Mouse (Mus musculus): ENCODE data around the gene Ociad2.

The Ociad2 gene

DNA sequence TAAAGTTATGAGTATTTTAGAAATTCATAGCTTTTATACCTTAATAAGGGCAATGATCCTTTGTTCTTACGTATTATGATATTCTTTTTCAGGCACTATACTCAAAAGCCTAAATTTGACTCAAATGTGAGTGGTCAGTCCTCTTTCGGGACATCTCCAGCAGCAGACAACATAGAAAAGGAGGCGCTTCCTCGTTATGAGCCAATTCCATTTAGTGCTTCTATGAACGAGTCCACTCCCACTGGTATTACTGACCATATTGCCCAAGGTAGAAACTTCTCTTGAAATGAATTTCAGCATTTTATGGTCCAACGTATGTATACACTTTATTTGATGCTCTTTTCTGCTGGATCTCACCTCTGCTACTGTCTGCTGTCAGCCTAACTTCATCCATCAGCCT is 34.3 kb downstream of the Ociad2 start:
- in situ Hi-C loops (cut with MboI, MseI), result loop anchor here (5.0 kb wide), 1 partner anchor 76 kb away; no protein-coding TSS in a partner anchor

DNA sequence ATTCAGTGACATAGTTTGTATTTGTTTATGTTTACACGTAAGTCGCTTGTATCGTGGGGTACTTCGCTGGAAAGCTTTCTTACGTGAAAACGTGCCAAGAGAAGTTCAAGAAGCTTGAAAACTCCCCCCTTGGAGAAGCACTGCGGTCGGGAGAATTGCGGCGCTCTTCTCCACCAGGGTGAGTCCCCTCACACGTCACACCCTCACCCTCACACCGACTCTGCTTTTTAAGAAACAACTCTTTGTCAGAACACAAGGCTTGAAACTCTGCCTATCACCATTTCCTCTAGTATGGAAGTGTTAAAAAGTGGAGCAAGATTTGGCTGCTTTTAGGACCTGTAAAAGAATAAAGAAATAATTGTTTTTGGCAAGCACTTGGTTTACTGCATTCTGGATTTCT is 36.3 kb downstream of the Ociad2 start:
- in situ Hi-C loops (cut with MboI, MseI), result no loop called here

DNA sequence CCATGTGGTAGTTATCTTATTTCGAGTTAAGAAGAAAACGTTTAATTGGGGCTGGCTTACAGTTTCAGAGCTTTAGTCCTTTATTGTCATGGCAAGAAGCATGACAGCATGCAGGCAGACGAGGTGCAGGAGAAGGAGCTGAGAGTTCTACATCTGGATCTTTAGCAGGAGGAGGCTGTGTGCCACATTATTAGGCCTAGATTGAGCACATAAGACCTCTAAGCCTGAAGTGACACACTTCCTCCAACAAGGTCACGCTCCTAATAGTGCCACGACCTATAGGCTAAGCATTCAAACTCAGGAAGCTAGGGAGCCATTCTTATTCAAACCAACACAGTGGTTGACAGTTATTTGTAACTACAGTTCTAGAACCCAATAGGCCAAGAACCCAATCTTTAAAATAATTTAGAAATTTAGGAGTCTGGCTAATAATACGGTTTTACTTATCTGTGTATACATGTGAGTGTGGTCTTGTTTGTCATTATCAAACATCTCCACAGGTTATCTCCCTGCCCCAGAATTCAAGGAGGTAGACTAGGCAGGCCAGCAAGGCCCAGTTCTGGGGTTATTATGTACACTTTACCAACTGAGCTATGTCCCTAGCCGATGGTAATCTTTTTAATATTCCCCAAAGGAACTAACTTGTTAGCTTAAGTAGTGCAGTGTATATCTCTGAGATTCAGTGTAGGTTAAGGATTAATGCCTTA is 39.1 kb downstream of the Ociad2 start:
- in situ Hi-C loops (cut with MboI, MseI), result no loop called here

DNA sequence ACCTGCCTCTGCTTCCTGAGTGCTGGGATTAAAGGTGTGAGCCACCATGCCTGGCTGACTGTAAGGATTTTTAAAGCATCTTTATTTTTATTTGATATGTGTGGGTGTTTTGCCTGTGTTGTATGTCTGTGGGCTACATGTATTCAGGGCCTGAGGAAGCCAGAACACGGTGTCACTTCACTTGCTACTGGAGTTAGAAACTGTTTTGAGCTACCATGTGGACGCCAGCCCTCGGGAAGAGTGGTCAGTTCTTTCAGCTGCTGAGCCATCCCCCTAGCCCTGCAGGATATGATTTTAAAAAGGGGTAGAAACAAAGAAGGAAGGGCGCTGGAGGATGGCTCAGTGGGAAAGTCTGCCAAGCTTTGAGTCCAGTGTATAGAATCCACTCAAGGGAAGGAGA is 44.9 kb downstream of the Ociad2 start:
- in situ Hi-C loops (cut with MboI, MseI), result no loop called here

DNA sequence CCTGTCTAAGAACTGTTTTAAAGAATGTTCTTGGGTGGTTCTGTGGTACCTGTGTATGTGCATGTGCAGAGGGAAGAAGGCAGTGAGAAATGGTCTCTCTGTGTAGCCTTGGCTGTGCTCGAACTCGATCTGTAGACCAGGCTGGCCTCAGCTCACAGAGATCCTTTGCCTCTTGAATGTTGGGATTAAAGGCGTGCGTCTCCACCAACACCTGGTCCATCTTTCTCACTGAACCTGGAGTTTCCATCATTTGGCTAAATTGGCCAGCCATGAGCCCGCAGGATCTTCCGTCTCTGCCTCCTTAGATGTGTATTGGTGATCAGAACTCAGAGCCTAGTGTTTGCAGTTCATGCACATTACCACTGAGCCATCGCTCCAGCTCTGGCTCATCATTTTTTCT is 45.8 kb downstream of the Ociad2 start:
- in situ Hi-C loops (cut with MboI, MseI), result no loop called here

DNA sequence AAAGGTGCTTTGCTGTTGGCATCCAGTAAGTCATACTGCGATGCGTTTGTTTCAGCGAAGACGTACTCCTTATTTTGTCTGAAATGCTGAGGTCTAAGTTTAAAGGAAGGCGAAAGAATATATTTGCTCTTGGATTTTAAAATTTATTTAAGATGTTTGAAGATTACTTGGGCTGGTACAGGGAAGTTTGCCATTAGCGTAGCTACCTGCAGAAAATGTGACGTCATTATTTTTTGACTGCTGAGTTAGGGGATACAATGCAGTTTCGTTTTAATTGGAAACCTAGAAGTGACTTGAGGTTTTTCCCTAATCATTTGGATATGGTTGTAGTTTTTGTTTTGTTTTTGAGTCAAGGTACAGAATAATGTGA is 47.4 kb downstream of the Ociad2 start:
- in situ Hi-C loops (cut with MboI, MseI), result no loop called here

DNA sequence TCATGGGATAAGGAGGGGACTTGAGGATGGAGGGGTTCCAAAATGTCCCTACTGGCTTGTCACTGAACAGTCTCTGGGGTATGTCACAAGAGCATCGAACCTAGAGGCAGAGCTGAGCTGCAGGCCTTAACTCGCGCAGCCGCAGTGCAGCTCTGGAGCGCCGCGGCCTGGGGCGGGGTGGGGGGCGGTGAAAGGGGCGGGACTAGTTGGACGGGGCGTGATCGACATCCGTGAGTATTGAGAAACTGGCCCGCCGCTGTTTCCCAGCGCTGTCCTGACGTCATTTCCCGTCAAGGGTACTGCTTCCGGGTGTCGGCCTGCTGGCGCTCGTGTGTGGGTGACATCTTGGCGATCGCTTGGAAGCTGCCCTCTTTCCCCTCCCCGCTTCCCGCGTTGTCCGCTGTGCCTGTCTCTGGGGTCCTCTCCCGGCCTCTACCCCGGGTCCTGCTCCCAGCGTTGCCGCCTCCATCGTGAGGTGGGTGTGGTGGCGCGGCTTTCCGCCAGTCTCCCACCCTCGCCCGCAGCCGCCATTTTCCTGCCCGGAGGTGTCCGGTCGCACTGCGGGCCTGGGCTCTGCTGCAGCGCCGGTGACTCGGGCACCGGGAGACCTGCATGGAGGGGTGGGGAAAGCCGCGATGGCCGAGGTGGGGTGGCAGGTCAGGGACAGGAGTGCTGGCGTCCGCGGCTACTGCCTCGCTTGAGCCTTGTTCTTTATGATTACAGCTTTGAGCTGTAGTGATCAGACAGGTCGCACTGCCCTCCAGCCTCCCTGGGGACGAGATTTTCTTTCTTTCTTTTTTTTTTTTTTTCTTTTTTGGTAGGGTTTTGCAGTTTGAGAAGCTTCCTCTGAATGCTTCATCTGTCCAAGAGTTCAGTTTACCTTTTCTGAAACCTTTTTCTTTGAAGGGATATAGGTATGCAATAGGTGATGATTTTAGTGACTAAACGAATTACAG is 48.0 kb downstream of the Ociad2 start, which contains the start of gene Ociad1:
Gene Ociad1 (plus strand): TSS at position 283 of the 956 bp plus-strand sequence.
- in situ Hi-C loops (cut with MboI, MseI), result no loop called here

DNA sequence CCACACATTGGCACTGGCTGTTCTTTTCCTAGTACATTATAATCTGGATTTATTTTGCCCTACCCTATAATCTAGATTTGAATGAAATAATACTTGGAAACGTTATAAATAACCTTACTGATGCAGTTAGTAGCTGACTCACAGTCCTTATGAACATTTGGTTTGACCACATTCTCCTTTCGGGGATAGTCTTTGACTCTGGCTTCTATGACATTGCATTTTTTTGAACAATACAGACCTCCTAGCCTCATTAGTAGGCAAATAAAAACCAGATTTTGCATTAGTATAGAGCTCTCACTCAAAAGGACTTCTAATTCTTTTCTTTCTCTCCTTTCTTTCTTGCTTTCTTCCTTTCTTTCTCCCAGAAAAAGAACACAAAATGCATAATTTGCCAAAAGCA is 50.9 kb downstream of the Ociad2 start:
- in situ Hi-C loops (cut with MboI, MseI), result no loop called here

DNA sequence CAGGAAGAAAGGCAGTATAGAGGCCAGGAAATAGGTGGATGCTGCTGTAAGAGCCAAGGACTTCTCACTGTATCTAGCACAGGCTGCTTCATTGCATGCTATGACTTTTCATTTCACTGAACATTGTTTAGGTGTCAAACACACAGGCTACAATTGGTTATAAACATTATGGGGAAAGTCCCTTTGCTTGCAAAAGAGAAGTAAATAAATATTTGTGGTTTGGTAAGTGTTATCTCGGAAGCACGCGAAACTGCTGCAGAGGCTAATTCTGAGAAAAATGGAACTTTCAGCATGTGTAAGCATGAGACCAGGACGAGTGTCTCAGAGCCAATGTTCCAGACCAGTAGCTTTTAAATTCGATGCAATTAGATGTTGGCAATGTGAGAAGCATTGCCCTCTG is 54.2 kb downstream of the Ociad2 start:
- in situ Hi-C loops (cut with MboI, MseI), result no loop called here

DNA sequence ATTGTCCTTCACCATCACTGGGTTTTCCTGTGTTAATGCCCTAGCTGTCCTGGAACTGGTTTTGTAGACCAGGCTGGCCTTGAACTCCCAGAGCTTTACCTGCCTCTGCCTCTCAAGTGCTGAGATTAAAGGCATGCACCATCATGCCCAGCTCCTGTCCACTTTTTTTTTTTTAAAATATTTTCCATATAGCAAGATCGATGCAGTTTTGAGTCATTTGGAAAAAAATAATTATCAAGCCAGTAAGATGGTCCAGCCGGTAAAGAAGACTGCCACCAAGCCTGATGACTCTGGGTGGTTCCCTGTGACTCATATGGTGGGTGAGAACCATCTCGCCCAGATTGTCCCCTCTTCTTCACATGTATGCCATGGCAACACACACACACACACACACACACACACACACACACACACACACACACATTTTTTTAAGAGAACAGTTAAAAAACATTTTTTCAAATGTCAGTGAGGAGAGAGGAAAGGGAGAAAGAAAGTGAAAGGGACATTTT is 55.3 kb downstream of the Ociad2 start:
- in situ Hi-C loops (cut with MboI, MseI), result no loop called here

DNA sequence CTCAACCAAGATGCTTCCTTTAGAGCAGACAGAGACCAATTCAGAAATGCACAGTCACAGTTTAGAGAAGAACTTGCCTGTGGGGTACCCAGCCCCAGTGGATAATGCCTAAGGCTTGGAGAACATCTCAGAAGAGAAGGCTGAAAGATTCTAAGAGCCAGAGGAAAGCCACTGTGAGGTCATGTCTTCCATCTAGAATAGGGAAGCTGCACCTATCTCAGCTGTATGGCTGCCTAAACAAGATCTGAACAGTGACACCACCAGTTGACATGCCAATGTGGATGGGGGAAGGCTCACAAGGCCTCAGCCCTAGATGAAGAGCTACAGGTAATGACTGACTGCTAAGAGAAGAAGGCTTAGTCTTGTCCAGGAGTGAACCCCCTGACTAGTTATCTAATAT is 56.8 kb downstream of the Ociad2 start:
- in situ Hi-C loops (cut with MboI, MseI), result no loop called here

DNA sequence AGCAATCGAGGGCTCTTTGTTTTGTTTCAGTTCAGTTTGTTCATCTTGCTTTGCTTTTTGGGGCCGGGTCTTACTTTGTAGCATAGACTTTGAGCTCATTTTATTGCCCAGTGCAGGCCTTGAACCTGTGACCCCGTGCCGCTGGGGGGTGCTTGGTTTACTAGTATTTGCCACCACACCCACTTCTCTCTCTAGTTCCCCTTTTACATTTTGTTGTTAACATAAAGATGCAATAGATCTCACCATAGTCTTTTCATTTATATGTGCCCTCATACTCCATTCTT is 60.3 kb downstream of the Ociad2 start:
- in situ Hi-C loops (cut with MboI, MseI), result no loop called here

DNA sequence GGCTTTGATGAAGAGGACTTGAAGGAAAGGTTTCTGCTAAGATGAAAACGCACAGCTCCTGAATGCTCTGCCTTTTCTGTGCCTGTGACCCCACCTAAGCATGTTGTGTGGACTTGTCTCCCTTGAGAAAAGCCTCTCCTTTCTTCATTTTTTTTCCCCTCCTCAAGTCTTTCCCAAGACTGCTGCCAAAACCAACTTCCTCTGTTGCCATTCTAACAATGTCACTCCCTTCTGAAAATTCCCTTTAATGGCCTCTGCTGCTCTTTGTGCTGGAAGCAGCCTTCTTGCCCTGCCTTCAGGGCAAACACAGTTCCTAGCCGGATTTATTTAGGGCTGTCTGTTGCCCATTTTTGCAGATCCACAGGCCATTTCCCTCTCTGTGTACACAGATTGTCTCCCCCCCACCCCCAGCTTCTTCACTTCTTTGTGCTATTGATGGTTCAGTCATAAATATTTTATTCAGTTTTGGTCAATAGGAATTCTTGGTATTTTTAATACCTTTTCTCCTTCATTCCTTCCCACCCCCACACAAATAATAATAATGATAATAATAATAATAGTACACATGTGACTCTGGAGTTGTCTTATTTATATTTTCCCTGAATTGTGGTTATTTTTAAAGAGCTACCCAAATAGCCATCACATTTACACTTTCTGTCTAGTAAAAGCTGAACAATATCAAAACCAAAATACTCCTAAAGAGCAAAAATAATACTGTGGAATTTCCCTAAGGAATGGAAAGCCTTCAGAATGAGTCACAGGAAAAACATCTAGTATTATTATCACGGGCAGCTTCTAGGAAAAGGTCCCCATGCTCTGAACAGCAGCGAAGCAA is 60.9 kb downstream of the Ociad2 start:
- in situ Hi-C loops (cut with MboI, MseI), result no loop called here

DNA sequence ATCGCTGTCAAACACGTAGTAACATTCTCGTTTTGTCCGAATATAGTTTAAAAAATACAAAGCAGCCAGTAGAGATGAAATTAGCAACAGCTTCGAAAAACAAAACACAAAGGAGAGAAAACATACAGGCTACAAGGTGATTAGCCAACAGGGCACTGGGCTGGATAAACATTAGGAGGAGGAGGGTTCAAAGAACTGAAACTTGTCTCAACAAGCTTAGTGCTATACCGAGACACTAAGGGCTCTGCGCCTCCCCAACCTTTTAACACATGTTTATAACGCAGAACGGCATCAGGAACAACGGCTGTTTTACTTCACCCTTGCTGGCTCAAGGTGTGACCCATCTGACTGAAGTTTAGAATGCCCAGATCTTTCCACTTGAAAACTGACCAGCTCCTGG is 61.6 kb downstream of the Ociad2 start:
- in situ Hi-C loops (cut with MboI, MseI), result no loop called here

DNA sequence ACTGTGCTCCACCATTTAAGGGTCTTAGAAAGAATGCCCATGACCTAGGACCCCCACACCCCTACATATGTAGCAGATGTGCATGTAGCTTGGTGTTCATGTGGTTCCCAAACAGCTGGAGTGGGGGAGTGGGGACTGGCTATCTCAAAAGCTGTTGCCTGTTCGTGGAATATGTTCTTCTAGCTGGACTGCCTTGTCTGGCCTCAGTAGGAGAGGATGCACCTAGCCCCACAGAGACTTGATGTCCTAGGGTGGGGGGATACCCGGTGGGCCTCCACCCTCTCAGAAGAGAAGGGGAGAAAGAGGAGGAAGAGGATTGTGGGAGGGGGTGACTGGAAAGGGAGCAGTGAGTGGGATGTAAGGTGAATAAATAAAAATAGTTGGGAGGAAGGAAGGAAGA is 65.9 kb downstream of the Ociad2 start:
- in situ Hi-C loops (cut with MboI, MseI), result no loop called here

DNA sequence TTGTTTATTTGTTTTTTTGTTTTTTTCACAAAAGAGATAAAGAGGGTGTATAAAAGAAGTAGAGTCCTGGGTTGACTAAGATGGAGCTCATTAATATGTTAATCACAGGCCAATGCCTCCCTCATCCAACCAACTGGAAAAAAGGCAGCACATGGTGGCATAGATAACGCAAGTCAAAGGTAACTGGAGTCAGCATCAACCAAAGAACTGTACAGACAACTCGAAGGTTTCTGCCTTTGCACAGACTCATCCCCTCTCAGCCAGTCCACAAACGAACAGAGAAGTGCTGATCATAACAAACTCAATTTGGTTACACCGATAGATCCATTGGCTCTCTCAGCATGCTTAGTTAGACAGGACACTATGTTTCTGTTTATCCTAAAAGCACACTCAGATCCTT is 67.7 kb downstream of the Ociad2 start:
- in situ Hi-C loops (cut with MboI, MseI), result no loop called here
